Mouse (Mus musculus) cortical plate, adult 2 months (tissue): ENCODE data around the gene Birc2.

Source experiments
- CTCF ChIP-seq: fragments of 200-500 bp; IDR thresholded peaks from 2 replicates; pipeline ENCODE4 v1.5.1; 2011; ENCODE audit warnings: mild to moderate bottlenecking, control low read depth, low read length; ENCODE audit not compliant: insufficient read depth; ENCODE audit errors: extremely low read depth
- POLR2A ChIP-seq: fragments of 200-500 bp; IDR thresholded peaks from 2 replicates; pipeline ENCODE4 v1.6.1; 2011; ENCODE audit warnings: mild to moderate bottlenecking, low read length, control low read depth; ENCODE audit not compliant: insufficient read depth; ENCODE audit errors: extremely low read depth

- TF ChIP-seq CTCF (no peak), POLR2A (no peak)
Measured at GRCm38 (mm10) chr9:7835302-7835701, 1.6 kb downstream of the Birc2 start.
